Mouse (Mus musculus): ENCODE measurements at regions not wholly inside any gene's neighbourhood (a gene's known extent, or its start where the extent isn't known, plus 50 kb on each side); places are given as distances from the start of the nearest gene placed in this dataset.

DNA sequence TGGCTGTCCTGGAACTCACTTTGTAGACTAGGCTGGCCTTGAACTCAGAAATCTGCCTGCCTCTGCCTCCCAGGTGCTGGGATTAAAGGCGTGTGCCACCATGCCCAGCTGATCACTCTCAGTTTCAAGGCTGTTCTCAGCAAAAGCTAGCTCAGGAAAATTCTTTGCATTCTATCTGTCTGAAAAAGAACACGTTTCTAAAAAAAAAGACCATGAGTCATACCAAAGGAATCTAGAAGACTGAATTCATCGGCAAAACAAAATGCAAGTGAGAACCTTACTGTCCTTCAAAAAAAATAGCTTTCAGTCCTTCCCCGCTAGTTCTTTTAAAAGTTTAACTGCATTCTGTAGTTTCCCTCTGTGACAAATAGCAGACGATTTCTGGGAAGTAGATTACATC is 596.3 kb upstream of the Syt1 start:
- DNase-seq (ENCODE audit: low read depth), result no peak
- TF ChIP-seq CTCF (IDR thresholded peaks at IDR 0.05; ENCODE audit: borderline replicate concordance, extremely low read depth, insufficient read depth, insufficient read length) (no peak), POLR2A (IDR thresholded peaks at IDR 0.05; ENCODE audit: borderline replicate concordance, extremely low read depth, insufficient read depth, insufficient read length, poor library complexity, severe bottlenecking) (no peak)

DNA sequence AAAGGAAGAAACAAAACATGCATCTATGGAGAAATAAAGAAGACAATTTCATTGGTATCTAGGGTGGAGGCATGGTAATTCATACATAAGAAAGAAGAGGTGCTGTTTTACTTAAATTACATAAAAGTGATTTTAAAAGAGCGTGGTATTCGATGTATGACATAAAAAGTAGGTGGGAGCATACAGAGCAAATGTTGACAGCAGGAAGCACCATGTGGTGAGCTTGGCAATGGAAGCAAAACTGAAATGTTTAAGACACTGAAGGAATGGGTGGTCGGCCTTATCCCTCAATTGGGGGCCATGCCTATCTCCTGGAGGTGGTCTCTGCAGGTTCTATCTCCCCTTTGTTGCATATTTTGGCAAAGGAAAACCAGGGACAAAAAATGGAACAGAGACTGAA is 592.5 kb upstream of the Syt1 start:
- TF ChIP-seq CTCF (IDR thresholded peaks at IDR 0.05; ENCODE audit: borderline replicate concordance, extremely low read depth, insufficient read depth, insufficient read length), result no peak
- DNase-seq (ENCODE audit: low read depth), result no peak

DNA sequence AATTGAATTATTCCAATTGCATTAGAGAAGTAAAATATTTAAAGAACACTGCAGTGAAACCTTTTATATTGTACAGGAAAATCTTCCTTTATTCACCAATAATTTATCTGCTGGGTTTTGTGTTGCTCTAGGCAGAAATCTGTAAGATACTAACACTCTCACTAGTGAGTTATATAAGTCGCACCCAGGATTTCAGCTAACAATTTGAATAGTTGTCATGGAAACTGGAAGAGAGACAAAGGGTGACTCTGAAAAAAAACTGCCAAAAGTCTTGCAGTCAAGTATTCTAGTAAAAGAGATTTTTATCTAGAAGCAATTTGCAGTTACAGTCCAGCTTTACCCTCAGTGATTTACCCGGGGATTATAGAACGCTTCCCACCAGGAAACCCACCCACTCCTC is 587.8 kb upstream of the Syt1 start:
- no peak for TF ChIP-seq POLR2A (IDR thresholded peaks at IDR 0.05; ENCODE audit: borderline replicate concordance, extremely low read depth, insufficient read depth, insufficient read length, poor library complexity, severe bottlenecking)
- no peak for TF ChIP-seq CTCF (IDR thresholded peaks at IDR 0.05; ENCODE audit: borderline replicate concordance, extremely low read depth, insufficient read depth, insufficient read length)
- DNase-seq (ENCODE audit: low read depth), result peak; percentile 59

- no peak for TF ChIP-seq POLR2A (IDR thresholded peaks at IDR 0.05; ENCODE audit: borderline replicate concordance, extremely low read depth, insufficient read depth, insufficient read length, poor library complexity, severe bottlenecking)
- TF ChIP-seq CTCF (IDR thresholded peaks at IDR 0.05; ENCODE audit: borderline replicate concordance, extremely low read depth, insufficient read depth, insufficient read length), result no peak
- DNase-seq (ENCODE audit: low read depth), result no peak
Observed at GRCm38 (mm10) chr10:109573200-109573599, 562.4 kb upstream of the Syt1 start.

DNA sequence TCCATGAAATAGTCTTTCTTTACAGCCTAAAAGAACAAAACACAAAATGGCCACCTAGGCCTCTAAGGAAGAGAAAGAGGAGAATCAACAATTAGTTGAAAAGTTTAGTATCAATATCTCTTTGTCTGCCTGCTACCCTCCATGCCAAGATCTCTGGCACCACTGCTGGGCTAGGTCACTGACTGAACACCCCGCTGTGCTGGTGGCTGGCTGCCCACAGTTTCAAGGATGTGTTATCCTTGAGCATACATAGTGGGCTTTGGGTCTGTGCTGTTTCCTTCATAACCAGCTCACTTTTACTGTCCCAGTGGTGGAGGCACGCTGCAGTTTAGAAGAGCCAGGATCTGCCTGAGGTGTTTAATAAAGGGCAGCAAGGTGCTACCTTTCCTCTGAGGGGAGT is 559.0 kb upstream of the Syt1 start:
- TF ChIP-seq CTCF (IDR thresholded peaks at IDR 0.05; ENCODE audit: borderline replicate concordance, extremely low read depth, insufficient read depth, insufficient read length) (no peak), POLR2A (IDR thresholded peaks at IDR 0.05; ENCODE audit: borderline replicate concordance, extremely low read depth, insufficient read depth, insufficient read length, poor library complexity, severe bottlenecking) (no peak)
- no peak for DNase-seq (ENCODE audit: low read depth)

- DNase-seq (ENCODE audit: low read depth), result no peak
- no peak for TF ChIP-seq CTCF (IDR thresholded peaks at IDR 0.05; ENCODE audit: borderline replicate concordance, extremely low read depth, insufficient read depth, insufficient read length)
- no peak for TF ChIP-seq POLR2A (IDR thresholded peaks at IDR 0.05; ENCODE audit: borderline replicate concordance, extremely low read depth, insufficient read depth, insufficient read length, poor library complexity, severe bottlenecking)
Observed at GRCm38 (mm10) chr10:109566675-109567074, 555.9 kb upstream of the Syt1 start.

DNA sequence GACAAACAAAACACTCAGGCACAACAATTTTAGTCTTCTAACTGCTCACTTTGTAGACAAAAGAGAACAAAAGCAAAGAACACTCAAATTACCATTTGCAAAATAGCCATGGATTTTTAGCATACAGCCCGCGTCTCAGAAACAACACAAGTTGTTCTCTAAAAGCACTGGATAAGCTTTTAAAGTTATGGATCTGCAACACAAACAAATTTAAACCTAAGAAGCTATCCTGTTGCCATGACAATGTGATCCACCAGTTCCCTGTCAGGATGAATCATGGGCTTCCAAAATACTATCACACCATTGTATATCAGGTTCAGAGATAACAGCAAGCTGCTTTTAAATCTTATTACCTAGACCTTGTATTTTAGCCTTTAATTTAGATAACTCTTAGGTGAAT is 550.9 kb upstream of the Syt1 start:
- DNase-seq (ENCODE audit: low read depth), result no peak
- TF ChIP-seq CTCF (IDR thresholded peaks at IDR 0.05; ENCODE audit: borderline replicate concordance, extremely low read depth, insufficient read depth, insufficient read length) (no peak), POLR2A (IDR thresholded peaks at IDR 0.05; ENCODE audit: borderline replicate concordance, extremely low read depth, insufficient read depth, insufficient read length, poor library complexity, severe bottlenecking) (no peak)

DNA sequence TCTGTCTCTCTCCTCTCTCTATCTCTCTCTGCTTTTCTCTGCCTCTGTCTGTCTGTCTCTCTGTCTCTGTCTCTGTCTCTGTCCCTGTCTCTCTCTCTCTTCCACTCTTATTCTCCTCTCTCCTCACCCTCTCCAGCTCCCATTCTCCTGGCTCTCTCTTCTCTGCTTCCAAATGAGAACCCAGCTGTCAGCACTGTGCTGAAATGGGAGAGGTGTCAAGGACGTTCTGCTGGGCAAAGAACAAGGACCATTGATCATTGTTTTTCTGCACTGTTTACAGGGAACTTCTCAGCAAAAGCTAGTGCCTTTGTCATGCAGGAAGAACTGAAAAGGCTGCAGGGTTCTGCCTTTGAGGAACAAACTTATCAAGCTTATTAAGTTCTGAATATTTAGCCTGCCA is 550.3 kb upstream of the Syt1 start:
- TF ChIP-seq CTCF (IDR thresholded peaks at IDR 0.05; ENCODE audit: borderline replicate concordance, extremely low read depth, insufficient read depth, insufficient read length), result no peak
- no peak for TF ChIP-seq POLR2A (IDR thresholded peaks at IDR 0.05; ENCODE audit: borderline replicate concordance, extremely low read depth, insufficient read depth, insufficient read length, poor library complexity, severe bottlenecking)
- peak; percentile 30 for DNase-seq (ENCODE audit: low read depth)

DNA sequence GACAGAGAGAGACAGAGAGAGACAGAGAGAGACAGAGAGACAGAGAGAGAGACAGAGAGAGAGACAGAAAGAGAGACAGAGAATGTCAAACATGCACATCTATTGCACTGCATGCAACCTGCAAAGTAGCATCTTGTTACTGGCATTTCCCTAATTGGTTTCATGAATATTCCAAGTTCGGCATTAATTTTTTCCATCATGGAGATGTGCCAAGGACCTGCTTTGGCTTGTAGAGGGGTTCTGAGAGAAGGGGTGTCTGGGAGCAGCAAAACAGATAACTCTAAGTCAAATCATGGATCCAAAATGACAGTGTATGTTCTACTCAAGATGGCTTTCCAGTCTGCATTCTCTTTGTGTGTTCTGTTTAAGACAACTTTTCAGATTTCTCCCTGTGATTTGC is 532.5 kb upstream of the Syt1 start:
- TF ChIP-seq CTCF (IDR thresholded peaks at IDR 0.05; ENCODE audit: borderline replicate concordance, extremely low read depth, insufficient read depth, insufficient read length) (no peak), POLR2A (IDR thresholded peaks at IDR 0.05; ENCODE audit: borderline replicate concordance, extremely low read depth, insufficient read depth, insufficient read length, poor library complexity, severe bottlenecking) (no peak)
- DNase-seq (ENCODE audit: low read depth), result peak; percentile 63

DNA sequence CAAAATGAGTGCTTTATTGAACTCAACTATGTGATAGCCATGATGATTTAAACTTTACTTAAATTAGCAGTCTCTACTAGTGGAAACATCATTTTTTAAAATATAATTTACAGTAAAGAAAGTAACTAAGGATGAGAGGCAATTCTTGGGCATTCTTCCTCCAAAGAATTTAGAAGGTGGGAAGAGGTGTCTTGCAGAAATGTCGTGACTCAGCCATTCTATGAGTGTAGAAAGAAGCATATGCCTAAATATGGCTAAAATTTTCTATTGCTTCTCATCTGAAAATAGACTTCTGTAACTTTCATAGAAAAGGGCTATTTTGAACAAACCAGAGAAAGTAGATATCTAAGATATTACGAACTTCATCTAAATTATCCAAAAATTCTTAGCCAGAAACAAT is 529.4 kb upstream of the Syt1 start:
- DNase-seq (ENCODE audit: low read depth), result no peak
- TF ChIP-seq POLR2A (IDR thresholded peaks at IDR 0.05; ENCODE audit: borderline replicate concordance, extremely low read depth, insufficient read depth, insufficient read length, poor library complexity, severe bottlenecking) (no peak), CTCF (IDR thresholded peaks at IDR 0.05; ENCODE audit: borderline replicate concordance, extremely low read depth, insufficient read depth, insufficient read length) (no peak)

- DNase-seq (ENCODE audit: low read depth), result no peak
- no peak for TF ChIP-seq POLR2A (IDR thresholded peaks at IDR 0.05; ENCODE audit: borderline replicate concordance, extremely low read depth, insufficient read depth, insufficient read length, poor library complexity, severe bottlenecking)
- no peak for TF ChIP-seq CTCF (IDR thresholded peaks at IDR 0.05; ENCODE audit: borderline replicate concordance, extremely low read depth, insufficient read depth, insufficient read length)
Observed at GRCm38 (mm10) chr10:109528096-109528495, 517.3 kb upstream of the Syt1 start.

DNA sequence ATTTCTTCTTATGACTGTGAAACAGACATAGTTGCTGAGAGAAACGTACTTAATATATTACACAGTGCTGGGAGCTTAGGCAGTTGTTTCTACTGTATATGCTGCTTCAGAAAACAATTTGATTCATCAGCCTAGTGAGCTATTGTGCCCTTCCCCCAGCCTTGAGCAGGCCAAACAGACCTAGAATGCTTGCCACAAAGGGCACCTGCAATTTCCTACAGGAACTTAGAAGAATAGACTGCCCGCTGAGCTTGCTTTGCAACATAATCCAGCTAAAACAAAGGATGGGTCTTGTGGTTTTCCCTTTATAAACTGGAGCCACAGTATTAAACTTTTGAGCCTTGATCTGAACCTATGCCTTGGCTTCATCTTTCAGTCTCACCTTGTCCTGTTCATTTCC is 510.9 kb upstream of the Syt1 start:
- no peak for TF ChIP-seq CTCF (IDR thresholded peaks at IDR 0.05; ENCODE audit: borderline replicate concordance, extremely low read depth, insufficient read depth, insufficient read length)
- TF ChIP-seq POLR2A (IDR thresholded peaks at IDR 0.05; ENCODE audit: borderline replicate concordance, extremely low read depth, insufficient read depth, insufficient read length, poor library complexity, severe bottlenecking), result no peak
- DNase-seq (ENCODE audit: low read depth), result no peak

GRCm38 (mm10) chr10:109517664-109518063 is 506.9 kb upstream of the Syt1 start:
- TF ChIP-seq POLR2A (IDR thresholded peaks at IDR 0.05; ENCODE audit: borderline replicate concordance, extremely low read depth, insufficient read depth, insufficient read length, poor library complexity, severe bottlenecking) (no peak), CTCF (IDR thresholded peaks at IDR 0.05; ENCODE audit: borderline replicate concordance, extremely low read depth, insufficient read depth, insufficient read length) (no peak)
- no peak for DNase-seq (ENCODE audit: low read depth)
